Mouse (Mus musculus): ENCODE data around the gene BC049352. TPM values are rescaled to one million over a fixed set of nuclear protein-coding genes. Genes with fewer than 3 reads are reported as not detected.

Gene BC049352
- polyA plus RNA-seq, 1 experiment from 2014 or later: 6.7 TPM

DNA sequence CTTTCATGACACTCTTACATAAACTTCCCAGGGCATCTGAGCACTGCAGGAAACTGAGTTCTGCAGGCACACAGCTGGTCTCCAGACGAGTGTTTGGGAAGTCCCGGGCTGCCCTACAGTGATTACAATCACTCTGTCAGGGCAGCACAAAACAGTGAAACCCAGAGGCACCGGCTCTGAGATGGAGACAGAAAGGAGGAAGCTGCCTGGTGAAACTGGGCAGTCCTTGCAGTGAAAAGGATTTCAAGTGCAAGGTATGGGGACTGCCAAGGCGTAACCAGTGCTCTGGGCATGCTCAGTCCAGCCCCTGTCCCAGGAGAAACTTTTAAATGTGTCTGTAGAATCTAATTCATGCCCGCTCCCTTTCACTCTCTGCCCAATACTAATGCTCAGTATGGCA is 90.4 kb downstream of the BC049352 start:
- Histone ChIP-seq H3K36me3 (no peaks in the 10 kb centered on the region), H3K9ac (no peak overlapping the region), H3K4me2 (replicated peaks) (no peak overlapping the region), H3K27me3 (peaks cover 35% of the 10 kb centered on the region), H3K9me3 (replicated peaks) (no peaks in the 10 kb centered on the region), H3K4me3 (replicated peaks) (no peak overlapping the region), H3K27ac (replicated peaks) (no peak overlapping the region), H3K4me1 (peaks cover 5% of the 10 kb centered on the region)
- ATAC-seq (ENCODE audit: insufficient number of reproducible peaks, low FRiP score, low TSS enrichment, low read depth): no peak
- 37% methylated on average over 5 of the region's 5 CpGs for WGBS

DNA sequence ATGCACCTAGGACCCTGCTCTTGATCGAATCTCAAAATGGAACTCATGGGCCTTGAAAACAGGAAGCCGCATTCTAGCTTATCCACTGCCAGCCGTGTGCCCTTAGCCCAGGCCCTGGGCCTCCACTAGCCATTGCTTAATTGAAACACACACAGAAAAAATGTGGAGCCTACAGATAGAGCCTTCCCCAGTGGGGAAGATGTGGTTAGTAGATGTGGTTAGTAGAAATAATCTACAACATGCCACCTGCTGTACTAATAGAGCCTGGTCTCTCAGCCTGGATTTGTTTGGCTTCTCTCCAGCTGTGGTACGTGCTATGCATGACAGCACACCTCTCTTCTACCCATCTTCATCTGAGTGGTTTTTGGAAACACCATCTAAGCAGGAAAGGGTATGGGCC is 92.4 kb downstream of the BC049352 start:
- Histone ChIP-seq H3K4me1 (no peaks in the 10 kb centered on the region), H3K4me3 (replicated peaks) (no peak overlapping the region), H3K9ac (no peak overlapping the region), H3K27me3 (peaks cover 17% of the 10 kb centered on the region), H3K27ac (replicated peaks) (no peak overlapping the region), H3K4me2 (replicated peaks) (no peak overlapping the region), H3K36me3 (no peaks in the 10 kb centered on the region), H3K9me3 (replicated peaks) (no peaks in the 10 kb centered on the region)
- WGBS: 73% methylated on average over 4 of the region's 4 CpGs
- no peak for ATAC-seq (ENCODE audit: insufficient number of reproducible peaks, low FRiP score, low TSS enrichment, low read depth)

- no peak overlapping the region for H3K4me2 ChIP-seq (replicated peaks)
- no peaks in the 10 kb centered on the region for H3K9me3 ChIP-seq (replicated peaks)
- ATAC-seq (ENCODE audit: insufficient number of reproducible peaks, low FRiP score, low TSS enrichment, low read depth): no peak
- no peak overlapping the region for H3K27ac ChIP-seq (replicated peaks)
- no peak overlapping the region for H3K4me3 ChIP-seq (replicated peaks)
- H3K9ac ChIP-seq: no peak overlapping the region
- WGBS: 90% methylated on average over 2 of the region's 2 CpGs
- no peaks in the 10 kb centered on the region for H3K4me1 ChIP-seq
- peaks cover 13% of the 10 kb centered on the region for H3K27me3 ChIP-seq
- no peaks in the 10 kb centered on the region for H3K36me3 ChIP-seq
Measured at GRCm38 (mm10) chr9:45274635-45275034, 92.8 kb downstream of the BC049352 start.

DNA sequence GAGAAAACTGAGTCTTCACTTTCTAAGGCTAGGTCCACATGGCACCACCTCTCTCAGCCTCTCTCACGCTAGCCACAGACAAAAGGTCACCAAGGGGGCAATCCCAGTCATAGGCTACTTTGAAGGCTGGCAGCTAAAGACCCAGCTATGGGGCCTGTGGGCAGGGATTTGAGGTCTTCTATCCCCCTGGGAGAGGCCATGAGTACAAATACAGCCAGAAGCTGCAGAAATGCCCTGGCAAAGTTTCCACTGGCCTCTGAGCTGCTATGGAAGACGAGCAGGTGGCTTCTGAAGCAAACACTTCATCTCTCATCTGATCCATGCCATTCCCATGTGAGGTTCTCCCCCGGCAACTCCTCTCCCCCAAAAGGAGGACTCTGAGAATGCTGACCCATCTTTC is 98.3 kb downstream of the BC049352 start:
- Histone ChIP-seq H3K36me3 (no peaks in the 10 kb centered on the region), H3K27ac (replicated peaks) (no peak overlapping the region), H3K9ac (no peak overlapping the region), H3K27me3 (no peaks in the 10 kb centered on the region), H3K9me3 (replicated peaks) (no peaks in the 10 kb centered on the region), H3K4me3 (replicated peaks) (no peak overlapping the region), H3K4me1 (no peaks in the 10 kb centered on the region), H3K4me2 (replicated peaks) (no peak overlapping the region)
- WGBS: 69% methylated on average over 3 of the region's 3 CpGs
- no peak for ATAC-seq (ENCODE audit: insufficient number of reproducible peaks, low FRiP score, low TSS enrichment, low read depth)

- Histone ChIP-seq H3K4me2 (replicated peaks) (no peak overlapping the region), H3K9me3 (replicated peaks) (no peaks in the 10 kb centered on the region), H3K27me3 (no peaks in the 10 kb centered on the region), H3K9ac (no peak overlapping the region), H3K27ac (replicated peaks) (no peak overlapping the region), H3K4me3 (replicated peaks) (no peak overlapping the region), H3K36me3 (no peaks in the 10 kb centered on the region), H3K4me1 (no peaks in the 10 kb centered on the region)
- WGBS: 76% methylated on average over 3 of the region's 3 CpGs
- ATAC-seq (ENCODE audit: insufficient number of reproducible peaks, low FRiP score, low TSS enrichment, low read depth): no peak
Measured at GRCm38 (mm10) chr9:45280891-45281290, 99.1 kb downstream of the BC049352 start.

GRCm38 (mm10) chr9:45282466-45282865 is 100.7 kb downstream of the BC049352 start:
- 86% methylated on average over 5 of the region's 5 CpGs for WGBS
- Histone ChIP-seq H3K27me3 (no peaks in the 10 kb centered on the region), H3K4me3 (replicated peaks) (no peak overlapping the region), H3K4me2 (replicated peaks) (no peak overlapping the region), H3K36me3 (no peaks in the 10 kb centered on the region), H3K4me1 (no peaks in the 10 kb centered on the region), H3K9me3 (replicated peaks) (no peaks in the 10 kb centered on the region), H3K27ac (replicated peaks) (no peak overlapping the region), H3K9ac (no peak overlapping the region)
- ATAC-seq (ENCODE audit: insufficient number of reproducible peaks, low FRiP score, low TSS enrichment, low read depth): no peak

DNA sequence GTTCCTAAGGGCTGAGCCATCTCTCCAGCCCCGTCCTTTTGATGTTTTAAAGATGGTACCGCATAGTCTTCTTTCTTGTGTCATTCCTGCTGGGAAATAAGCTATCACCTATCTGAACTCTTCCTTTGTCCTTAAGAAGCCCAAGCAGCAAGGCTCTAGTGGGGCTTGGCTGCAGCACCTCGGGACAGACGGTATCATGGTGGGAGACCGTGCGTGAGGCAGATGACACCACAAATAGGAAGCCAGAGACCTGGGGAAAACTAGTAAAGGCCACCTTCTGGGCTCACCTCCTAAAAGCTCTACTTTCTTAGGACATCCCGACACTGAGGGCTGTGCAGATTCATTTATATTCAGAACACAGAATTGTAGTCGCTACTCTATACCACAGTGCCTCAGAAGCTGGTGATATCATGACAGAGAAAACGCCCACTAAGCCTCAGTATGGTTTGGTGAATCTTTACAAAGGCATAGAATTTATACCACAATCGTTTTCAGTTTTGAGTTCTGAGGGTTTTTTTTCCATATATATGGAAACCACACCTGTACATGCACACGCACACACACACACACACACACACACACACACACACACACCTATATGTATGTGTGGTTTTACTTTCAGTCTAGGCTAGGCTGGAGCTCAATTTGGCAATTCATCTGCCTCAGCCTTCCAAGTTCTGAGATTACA is 109.8 kb downstream of the BC049352 start:
- H3K36me3 ChIP-seq: no peaks in the 10 kb centered on the region
- H3K4me2 ChIP-seq (replicated peaks): no peak overlapping the region
- no peak for ATAC-seq (ENCODE audit: insufficient number of reproducible peaks, low FRiP score, low TSS enrichment, low read depth)
- H3K4me3 ChIP-seq (replicated peaks): no peak overlapping the region
- no peak overlapping the region for H3K9ac ChIP-seq
- no peak overlapping the region for H3K27ac ChIP-seq (replicated peaks)
- H3K4me1 ChIP-seq: no peaks in the 10 kb centered on the region
- no peaks in the 10 kb centered on the region for H3K9me3 ChIP-seq (replicated peaks)
- WGBS: 80% methylated on average over 11 of the region's 11 CpGs
- H3K27me3 ChIP-seq: no peaks in the 10 kb centered on the region

GRCm38 (mm10) chr9:45294210-45295011 is 112.6 kb downstream of the BC049352 start:
- Histone ChIP-seq H3K9ac (no peak overlapping the region), H3K36me3 (no peaks in the 10 kb centered on the region), H3K27me3 (no peaks in the 10 kb centered on the region), H3K4me1 (no peaks in the 10 kb centered on the region), H3K27ac (replicated peaks) (no peak overlapping the region), H3K4me3 (replicated peaks) (no peak overlapping the region), H3K4me2 (replicated peaks) (no peak overlapping the region), H3K9me3 (replicated peaks) (no peaks in the 10 kb centered on the region)
- 43% methylated on average over 10 of the region's 10 CpGs for WGBS
- no peak for ATAC-seq (ENCODE audit: insufficient number of reproducible peaks, low FRiP score, low TSS enrichment, low read depth)

DNA sequence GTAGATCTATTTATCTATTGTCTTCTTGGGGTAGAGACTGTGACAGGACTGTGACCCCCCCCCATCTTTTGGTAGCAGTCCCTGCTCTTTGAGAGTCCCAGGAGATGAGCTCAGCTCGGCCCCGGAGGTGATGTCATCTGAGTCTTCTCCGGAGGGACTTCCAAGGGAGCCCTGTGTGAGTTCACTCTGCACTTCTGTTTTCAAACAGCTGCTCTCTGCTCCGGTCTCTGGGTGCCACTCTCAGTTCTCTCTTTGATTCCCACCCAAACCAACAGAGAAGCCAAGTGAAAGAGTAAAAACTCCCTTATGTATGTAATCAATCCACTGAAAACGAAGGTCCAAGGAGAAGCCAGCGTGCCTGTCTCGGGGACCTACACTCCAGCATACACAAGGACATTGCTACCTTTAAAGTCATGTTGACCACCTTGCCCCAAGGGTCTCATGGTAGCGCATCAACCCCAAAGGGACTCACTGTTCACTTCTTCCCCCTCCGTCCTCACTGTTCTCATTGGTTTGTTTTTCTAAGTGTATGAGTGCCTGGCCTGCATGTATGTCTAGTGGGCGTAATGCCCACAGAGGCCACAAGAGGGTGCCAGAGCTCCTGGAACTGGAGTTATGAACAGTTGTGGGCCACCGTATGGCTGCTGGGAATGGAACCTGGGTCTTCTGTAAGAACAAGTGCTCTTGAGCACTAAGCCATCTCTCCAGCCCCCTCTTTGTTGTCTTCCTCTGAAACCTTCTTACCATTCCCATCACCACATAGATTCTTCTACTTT is 117.6 kb downstream of the BC049352 start:
- no peaks in the 10 kb centered on the region for H3K36me3 ChIP-seq
- WGBS: 83% methylated on average over 11 of the region's 11 CpGs

More for the DNA sequence above, 117.6 kb downstream of the BC049352 start:
- Histone ChIP-seq H3K4me1 (no peaks in the 10 kb centered on the region), H3K9ac (no peak overlapping the region), H3K4me2 (replicated peaks) (no peak overlapping the region), H3K27me3 (no peaks in the 10 kb centered on the region), H3K4me3 (replicated peaks) (no peak overlapping the region), H3K9me3 (replicated peaks) (0 out of 2 replicates have a peak, but pooled peaks cover 6% of the 10 kb centered on the region), H3K27ac (replicated peaks) (no peak overlapping the region)
- ATAC-seq (ENCODE audit: insufficient number of reproducible peaks, low FRiP score, low TSS enrichment, low read depth): no peak
